Mouse (Mus musculus) thymus, adult 2 months (tissue): ENCODE data around the gene Phactr2.

Experiments
- CTCF ChIP-seq: fragments of 200-500 bp; IDR thresholded peaks from 2 replicates; pipeline ENCODE4 v1.5.1; 2012; ENCODE audit warnings: mild to moderate bottlenecking, control low read depth, low read length, moderate library complexity, borderline replicate concordance; ENCODE audit not compliant: control insufficient read depth, poor library complexity, insufficient read depth; ENCODE audit errors: extremely low read depth
- POLR2A ChIP-seq: fragments of 200-500 bp; IDR thresholded peaks from 2 replicates; pipeline ENCODE4 v1.6.1; 2012; ENCODE audit warnings: mild to moderate bottlenecking, low read length, control low read depth, moderate library complexity; ENCODE audit not compliant: control insufficient read depth, poor library complexity, insufficient read depth; ENCODE audit errors: extremely low read depth

DNA sequence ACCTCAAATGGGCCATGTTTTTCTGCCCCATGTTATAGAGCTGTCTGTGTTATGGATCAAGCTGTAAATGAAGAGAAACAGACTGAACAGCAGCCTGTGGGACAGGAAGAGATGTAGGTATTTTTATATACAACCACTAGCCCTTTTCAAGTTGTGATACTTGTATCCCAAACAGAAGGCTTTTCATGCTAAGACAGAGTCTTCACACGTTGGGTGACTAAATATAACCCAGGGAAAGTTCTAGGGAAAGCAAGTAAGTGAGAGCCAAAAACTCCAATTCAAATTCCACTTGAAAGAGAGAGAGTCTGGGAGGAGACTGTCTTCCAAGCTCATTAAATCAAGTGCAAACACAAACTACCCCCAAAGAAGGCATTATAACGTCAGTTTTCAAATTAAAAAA lies 223.9 kb downstream of the Phactr2 start:
- TF ChIP-seq CTCF (no peak), POLR2A (no peak)
